Mouse (Mus musculus): ENCODE measurements around the gene Tymp.

The Tymp gene

DNA sequence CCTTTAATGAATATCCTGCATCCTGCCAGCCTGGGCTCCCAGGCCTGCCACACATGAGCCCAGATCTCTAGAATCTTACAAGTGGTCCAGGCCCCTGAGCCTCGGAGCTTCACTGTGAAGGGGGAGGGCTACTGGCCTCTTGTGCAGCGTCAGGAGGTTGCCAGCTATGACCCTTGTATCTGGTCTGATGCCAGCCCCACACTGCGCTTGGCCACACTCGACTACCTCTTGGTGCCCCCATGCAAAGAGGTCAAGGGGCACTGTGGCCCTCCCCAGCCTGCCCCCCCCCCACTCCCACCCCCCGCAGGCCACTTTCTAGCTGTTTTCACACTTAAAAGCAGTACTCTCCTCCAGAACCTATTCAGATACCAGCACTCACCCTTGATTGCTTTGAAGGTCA, 50.4 kb downstream of the Tymp start:
- no peak for DNase-seq

DNA sequence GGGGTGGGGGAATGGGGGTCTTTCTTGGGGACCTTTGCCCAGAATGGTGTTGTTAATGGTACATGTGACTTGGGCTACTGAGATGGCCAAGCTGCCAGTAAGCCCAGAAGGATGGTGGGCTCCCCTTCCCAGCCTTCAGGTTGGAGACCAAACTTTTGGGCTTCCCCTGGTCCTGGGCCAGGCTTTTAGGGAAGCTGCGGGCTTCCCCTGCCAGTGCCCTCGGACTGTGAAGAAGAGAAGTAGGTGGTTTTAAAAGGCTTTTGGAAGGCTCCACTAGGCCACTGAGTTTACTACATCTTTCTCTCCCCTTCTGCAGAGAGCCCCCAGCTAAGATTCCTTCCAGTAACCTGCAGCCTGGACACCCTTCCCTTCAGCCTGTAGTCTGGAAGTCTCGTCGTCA, 53.2 kb downstream of the Tymp start:
- DNase-seq, result no peak

DNA sequence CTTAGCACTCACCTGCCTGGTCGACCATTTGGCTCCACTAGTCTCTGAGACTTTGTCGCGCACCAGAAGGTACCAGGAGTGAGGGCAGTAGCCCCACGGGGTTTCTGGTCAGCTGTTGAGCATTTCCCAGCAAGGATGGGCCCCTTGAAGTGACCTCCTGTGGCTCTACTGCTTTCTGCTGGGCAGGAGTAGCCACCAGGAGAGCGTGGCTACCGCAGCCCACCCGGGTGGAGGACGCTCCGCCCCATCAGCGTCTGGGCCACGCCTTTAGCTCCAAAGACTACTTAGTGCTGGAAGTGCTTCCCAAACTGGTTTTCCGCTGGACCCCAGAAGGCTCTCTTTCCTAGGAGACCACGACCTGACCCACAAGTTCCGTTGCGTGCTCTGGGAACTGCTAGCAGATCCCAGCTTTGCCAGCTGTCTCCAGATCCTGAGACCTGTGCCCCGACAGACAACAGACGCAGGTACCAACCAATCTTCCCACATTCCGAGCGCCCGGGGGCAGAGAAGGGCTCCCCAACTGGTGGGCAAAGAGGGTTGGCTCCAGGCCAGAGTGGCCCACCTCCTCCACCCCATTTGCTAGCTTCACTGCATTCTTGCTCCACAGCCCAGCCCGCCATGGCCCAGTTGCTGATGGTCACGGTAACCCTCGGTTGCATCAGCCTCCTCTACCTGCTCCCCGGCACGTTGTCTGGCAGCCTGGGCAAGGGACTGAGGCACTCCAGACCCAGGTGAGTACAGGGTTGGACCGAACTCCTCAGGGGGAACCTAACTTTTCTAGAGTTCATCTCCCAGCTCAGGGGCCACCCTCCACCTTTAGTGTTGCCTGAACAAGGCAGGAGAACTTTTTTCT, 53.9 kb downstream of the Tymp start, which contains the start of gene Adm2:
Gene Adm2, plus strand, starts transcription at position 51 of the 853 bp plus-strand sequence.
- no peak for DNase-seq

Data from right cerebral cortex, adult 18-20 months (tissue).